14 mouse cellular contexts compared by ENCODE assay signal in the genomic region with DNA sequence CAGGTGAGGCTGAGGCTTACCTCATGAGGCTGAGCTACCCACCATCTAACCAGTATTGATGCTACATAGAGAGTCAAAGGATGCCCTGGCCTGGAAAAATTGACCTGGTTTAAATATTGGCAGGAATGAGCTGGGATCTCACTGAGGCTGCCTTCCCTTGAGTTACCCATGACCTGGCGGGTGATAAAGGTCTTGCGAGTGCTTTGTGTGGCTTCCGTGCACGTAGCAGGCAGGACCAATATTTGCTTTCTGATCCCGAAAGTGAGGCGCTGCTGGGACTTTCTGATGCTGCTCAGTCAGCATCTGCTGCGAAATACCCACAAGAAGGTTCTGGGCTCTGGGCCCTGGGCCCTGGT.
DNase-seq lines count a peak whose midpoint lies in the region; ATAC-seq and TF ChIP-seq lines count a peak whose summit lies in the region.
"Had no signal": no experiment of that assay in that cellular context is flagged by ENCODE, and none has a peak within 500 bp of the region (broad histone marks: within the 10 kb centered on the region; RNA-seq: fewer than 3 reads in every experiment).

No protein-coding gene starts in this region.

- no peaks in the 10 kb centered on the region for H3K27me3 ChIP-seq in lung, embryonic 15.5 days
- no peaks in the 10 kb centered on the region for H3K27me3 ChIP-seq in liver, embryonic 15.5 days
- H3K27me3 ChIP-seq in thymus, adult 2 months (ENCODE audit: control insufficient read depth, insufficient read depth, low read length) = no peaks in the 10 kb centered on the region
- H3K27me3 ChIP-seq: neural tube, embryonic 13.5 days had no signal

- H3K36me3 ChIP-seq in lung, embryonic 15.5 days = no peaks in the 10 kb centered on the region; the same call in 1 of the 2 replicates
- H3K36me3 ChIP-seq in liver, embryonic 15.5 days (replicated peaks) = no peaks in the 10 kb centered on the region
- no peaks in the 10 kb centered on the region for H3K36me3 ChIP-seq in thymus, adult 2 months (ENCODE audit: control insufficient read depth, insufficient read depth, low read length)
- H3K36me3 ChIP-seq: heart, embryonic 13.5 days; neural tube, embryonic 13.5 days had no signal

- peak overlapping the region; percentile 31; the same call in 1 of the 2 replicates for H3K4me2 ChIP-seq in lung, embryonic 15.5 days
- H3K4me2 ChIP-seq in liver, embryonic 15.5 days = no peak overlapping the region
- H3K4me2 ChIP-seq: heart, embryonic 13.5 days; neural tube, embryonic 13.5 days had no signal

- ATAC-seq in lung, embryonic 15.5 days (ENCODE audit: borderline replicate concordance, extremely low read depth, low FRiP score, low TSS enrichment) = peak; percentile 28; the same call in 1 of the 2 replicates
- peak; percentile 73 for ATAC-seq in liver, embryonic 15.5 days (ENCODE audit: insufficient read depth)
- ATAC-seq in megakaryocyte-erythroid progenitor cell, adult 5-6 weeks (replicated peaks; ENCODE audit: low FRiP score, low TSS enrichment, poor library complexity, severe bottlenecking) = no peak

- H3K9ac ChIP-seq in lung, embryonic 15.5 days = no peak overlapping the region
- no peak overlapping the region for H3K9ac ChIP-seq in liver, embryonic 15.5 days
- H3K9ac ChIP-seq: heart, embryonic 13.5 days; neural tube, embryonic 13.5 days had no signal

- peak; percentile 76 for DNase-seq in heart, adult 11 months
- no peak for DNase-seq in heart, postnatal 25 days (ENCODE audit: low spot score)
- DNase-seq in lung, postnatal 14 days = no peak
- peak; percentile 42 for DNase-seq in Muller cell, postnatal 12 days (ENCODE audit: inconsistent ontology term)
- no peak for DNase-seq in thymus, adult 2 months
- DNase-seq: heart, postnatal 4 days; kidney, adult 18-20 months; kidney, postnatal 36 days had no signal

- peak overlapping the region; percentile 87 for H3K27ac ChIP-seq in lung, embryonic 15.5 days
- peak overlapping the region; percentile 72 for H3K27ac ChIP-seq in liver, embryonic 15.5 days (replicated peaks)
- no peak overlapping the region for H3K27ac ChIP-seq in thymus, adult 2 months (ENCODE audit: control insufficient read depth, insufficient read depth, low read length)
- H3K27ac ChIP-seq: heart, embryonic 13.5 days; neural tube, embryonic 13.5 days had no signal

- H3K9me3 ChIP-seq in lung, embryonic 15.5 days = peaks cover 3% of the 10 kb centered on the region; the same call in 1 of the 2 replicates
- H3K9me3 ChIP-seq in liver, embryonic 15.5 days (replicated peaks) = no peaks in the 10 kb centered on the region

- TF ChIP-seq CTCF in thymus, adult 2 months (IDR thresholded peaks at IDR 0.05; ENCODE audit: borderline replicate concordance, control insufficient read depth, extremely low read depth, insufficient read depth, low read length, poor library complexity) = no peak

- TF ChIP-seq POLR2A in thymus, adult 2 months (IDR thresholded peaks at IDR 0.05; ENCODE audit: control insufficient read depth, extremely low read depth, insufficient read depth, low read length, poor library complexity) = no peak

- H3K4me1 ChIP-seq in lung, embryonic 15.5 days = peaks cover 21% of the 10 kb centered on the region
- peaks cover 5% of the 10 kb centered on the region for H3K4me1 ChIP-seq in liver, embryonic 15.5 days (replicated peaks)
- no peaks in the 10 kb centered on the region for H3K4me1 ChIP-seq in thymus, adult 2 months (replicated peaks; ENCODE audit: control insufficient read depth, insufficient read depth, low read length)
- H3K4me1 ChIP-seq: neural tube, embryonic 13.5 days had no signal

- H3K4me3 ChIP-seq in lung, embryonic 15.5 days = no peak overlapping the region
- H3K4me3 ChIP-seq in liver, embryonic 15.5 days (replicated peaks) = no peak overlapping the region
- H3K4me3 ChIP-seq in thymus, adult 2 months (ENCODE audit: control insufficient read depth, insufficient read depth, low read length) = no peak overlapping the region
- H3K4me3 ChIP-seq: erythroblast, embryonic 14.5 days; heart, embryonic 13.5 days; neural tube, embryonic 13.5 days had no signal

- intact Hi-C loops in heart, postnatal 25 days (cut with DNase I) = no loop called here

- 59% methylated on average over 7 of the region's 7 CpGs for WGBS in lung, embryonic 15.5 days
- 64% methylated on average over 7 of the region's 7 CpGs for WGBS in liver, embryonic 15.5 days (ENCODE audit: insufficient replicate concordance)
- WGBS in thymus, adult 2 months = 97% methylated on average over 7 of the region's 7 CpGs

Comparison
In these comparisons a context has a peak if more than half of its experiments do, and no peak if none do; other contexts are left out.
1. DNase-seq: peak in heart, adult 11 months (single experiment) and Muller cell, postnatal 12 days (single experiment); none in heart, postnatal 25 days (single experiment), lung, postnatal 14 days (single experiment) and thymus, adult 2 months (single experiment).